Mouse (Mus musculus): ENCODE results near the gene Cd59b.
"Not testable (repeated sequence)": the region's sequence is repeated elsewhere in the genome, so short reads cannot be mapped to it uniquely, and the experiment has no call there.

The Cd59b gene

DNA sequence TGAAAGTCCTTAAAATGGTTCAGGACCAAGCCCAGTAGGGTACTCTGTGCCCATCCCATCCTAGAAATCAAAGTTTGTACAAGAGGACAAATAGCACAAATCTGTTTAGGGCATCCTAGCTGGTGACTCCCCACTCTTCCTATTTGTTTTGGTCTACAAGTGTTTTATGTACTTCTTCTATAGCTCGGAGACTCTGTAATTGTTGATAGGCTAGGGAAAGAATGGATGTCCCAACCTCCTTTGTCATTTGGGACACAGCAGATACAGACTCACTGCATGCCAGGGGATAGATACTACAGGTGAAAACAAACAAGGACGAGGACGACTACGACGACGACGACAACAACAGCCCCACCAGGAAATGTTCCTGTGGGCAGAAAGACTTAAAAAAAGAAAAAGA, 1.2 kb upstream of the Cd59b start, which contains the start of gene Gm10799:
Gene Gm10799, minus strand, starts transcription at position 101 of the 400 bp plus-strand sequence.
- not testable (repeated sequence) for DNase-seq

DNA sequence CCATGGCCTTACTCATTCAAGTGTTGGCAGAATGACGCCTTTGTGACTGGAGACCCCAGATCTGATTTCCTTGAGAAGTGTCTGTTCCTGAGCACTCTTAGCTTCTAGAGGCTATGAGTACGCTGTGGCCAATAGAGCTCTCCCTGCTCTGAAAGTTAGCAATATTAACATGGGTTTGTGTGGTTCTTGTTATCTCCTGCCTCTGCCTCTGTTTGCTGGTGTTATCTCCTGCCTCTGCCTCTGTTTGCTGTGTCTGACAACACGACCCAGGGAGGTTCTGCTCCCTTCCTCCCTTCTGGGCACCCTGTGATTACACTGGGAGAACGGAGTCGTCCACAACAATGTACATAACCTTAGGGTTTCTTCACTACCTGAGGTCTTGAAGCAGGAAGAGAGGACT, 8.6 kb downstream of the Cd59b start:
- not testable (repeated sequence) for DNase-seq

DNA sequence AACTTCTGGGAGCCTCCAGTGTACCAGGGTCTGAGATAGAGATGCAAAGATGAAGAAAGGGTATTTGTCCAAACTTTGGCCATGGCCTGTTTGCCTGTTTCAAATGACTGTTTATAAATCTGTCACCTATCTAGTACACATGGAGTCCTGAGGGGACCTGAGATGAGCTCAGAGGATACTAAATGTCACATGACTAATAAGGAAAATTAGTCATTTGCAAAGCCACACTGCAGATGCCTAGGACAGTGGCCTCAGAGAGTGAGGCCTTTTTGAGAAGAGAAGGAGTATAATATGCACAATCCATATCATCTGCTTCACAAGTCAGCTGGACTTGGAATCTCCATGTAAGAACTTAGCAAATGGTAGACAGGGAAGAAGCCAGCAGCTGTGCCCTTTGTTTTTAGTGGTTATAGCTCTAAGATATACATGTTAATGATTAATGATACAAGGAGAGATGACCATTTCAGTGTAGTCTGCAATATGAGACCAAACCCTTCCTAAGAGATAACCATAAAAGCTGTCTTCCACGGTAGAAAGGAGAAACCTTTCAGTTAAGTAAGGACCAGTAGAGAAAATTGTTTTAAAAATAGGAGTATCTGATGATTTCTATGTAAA, 11.9 kb downstream of the Cd59b start:
- DNase-seq: not testable (repeated sequence)

DNA sequence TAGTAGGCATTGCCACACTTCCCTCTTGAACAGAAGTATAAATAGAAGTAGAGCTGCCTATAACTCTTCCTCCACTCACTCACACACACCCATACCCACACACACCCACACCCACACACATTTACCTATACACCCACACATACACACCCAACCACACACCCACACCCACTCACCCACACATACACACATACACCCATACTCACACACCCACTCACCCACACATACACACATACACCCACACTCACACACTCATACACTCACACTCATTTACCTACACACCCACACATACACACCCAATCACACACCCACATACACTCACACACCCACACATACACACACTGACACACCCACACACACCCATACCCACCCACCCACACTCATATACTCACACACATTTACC, 12.8 kb downstream of the Cd59b start:
- no peak for DNase-seq

DNA sequence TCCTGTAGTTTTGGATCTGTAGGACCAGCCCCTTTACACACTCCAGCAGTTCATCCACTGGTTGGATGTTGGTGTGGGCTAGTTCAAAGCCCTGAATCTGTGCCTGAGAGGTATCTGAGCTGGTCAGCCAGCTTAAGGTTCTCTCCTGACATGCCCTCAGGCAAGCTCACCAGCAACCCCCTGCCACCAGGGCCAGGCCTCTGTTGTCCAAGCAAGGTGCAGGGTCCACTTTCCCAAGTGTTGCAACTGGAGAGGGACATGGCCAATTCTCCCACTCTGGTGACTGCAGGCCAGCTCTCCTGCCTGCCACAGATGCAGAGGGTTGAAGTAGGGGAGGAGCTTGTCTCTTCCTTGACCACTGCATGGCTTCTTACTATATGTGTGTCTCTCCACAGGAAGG, 14.4 kb downstream of the Cd59b start:
- not testable (repeated sequence) for DNase-seq

DNA sequence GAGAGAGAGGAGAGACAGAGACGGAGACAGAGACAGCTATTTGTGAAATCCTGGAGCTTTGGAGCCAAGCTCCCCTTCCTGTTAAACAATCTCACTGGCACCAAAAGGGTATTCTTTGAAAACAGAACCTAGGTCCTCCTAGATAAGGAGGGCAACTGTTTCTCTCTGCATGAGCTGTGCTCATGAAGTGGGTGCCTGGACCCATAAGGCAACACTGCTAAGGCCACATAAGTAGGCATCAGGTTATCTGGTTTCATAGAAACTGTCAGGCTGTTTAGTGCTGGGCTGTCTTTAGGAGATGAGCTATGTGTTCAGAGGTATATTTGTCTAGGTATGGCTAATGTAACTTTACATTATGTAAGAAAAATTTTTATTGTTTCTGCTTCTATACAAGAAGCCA, 17.9 kb downstream of the Cd59b start:
- DNase-seq: not testable (repeated sequence)

DNA sequence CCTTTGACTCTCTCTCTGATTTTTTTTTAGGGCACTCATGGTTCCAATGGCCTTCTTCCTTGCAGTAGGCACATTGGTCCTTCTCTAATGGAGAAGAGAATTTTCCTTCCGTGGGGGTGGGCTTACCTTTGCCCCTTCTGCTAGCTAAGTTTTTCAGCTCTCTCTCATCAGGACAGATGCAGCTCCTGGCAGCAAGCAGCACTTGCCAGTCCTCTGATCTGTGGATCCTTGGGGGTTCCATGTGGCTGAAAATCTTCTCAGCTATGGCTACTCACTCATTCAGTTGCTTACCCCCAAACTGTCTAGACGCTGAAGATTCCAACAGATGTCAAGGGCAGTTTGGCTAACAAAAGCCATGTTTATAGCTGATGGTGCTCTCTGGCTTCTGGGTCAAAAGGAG, 23.7 kb downstream of the Cd59b start:
- no peak for DNase-seq

DNA sequence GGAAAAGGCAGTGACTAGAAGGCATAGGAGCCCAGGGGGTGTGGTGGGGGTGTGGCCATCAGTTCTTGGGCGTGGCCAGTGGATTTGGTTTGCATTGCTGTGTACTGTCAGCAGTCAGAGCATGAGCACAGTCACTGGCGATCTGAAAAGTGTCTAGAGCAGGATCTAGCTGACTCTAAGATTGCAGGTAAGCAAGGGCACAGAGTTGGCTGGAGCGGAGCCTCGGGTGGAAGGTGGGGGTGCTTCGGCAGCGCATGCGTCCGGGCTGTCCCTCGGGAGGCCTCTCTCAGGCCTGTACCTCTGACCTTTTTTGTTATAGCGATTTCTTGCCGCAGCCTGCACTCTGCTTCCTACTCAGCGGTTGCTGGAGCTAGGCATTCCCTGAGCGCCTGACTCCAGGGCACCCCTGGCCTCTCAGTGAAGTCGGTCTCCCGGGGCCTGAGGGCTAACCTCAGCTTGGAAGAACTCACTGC, 26.1 kb downstream of the Cd59b start, which contains the start of gene Cd59a:
Gene Cd59a, plus strand, starts transcription at position 61 of the 473 bp plus-strand sequence.
- peak; percentile 19 for DNase-seq

DNA sequence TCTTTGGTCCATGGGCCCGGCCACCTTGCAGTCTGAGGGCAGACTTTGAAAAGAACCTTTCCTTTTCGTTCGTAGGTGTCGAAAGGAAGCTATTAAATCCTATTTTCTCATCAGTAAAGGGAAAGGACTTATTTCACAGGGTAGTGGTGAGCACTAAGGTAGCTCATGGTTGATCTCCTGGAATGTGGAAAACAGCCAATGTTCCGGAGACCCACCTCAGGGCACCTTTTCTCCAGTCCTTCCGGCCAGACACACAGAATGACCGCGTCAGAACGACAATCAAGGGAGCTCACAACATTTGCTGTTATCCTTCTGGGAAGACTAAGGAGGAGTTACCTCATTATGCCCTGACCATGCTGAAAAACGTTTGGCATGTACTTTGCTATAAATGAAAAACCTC, 26.6 kb downstream of the Cd59b start:
- no peak for DNase-seq

DNA sequence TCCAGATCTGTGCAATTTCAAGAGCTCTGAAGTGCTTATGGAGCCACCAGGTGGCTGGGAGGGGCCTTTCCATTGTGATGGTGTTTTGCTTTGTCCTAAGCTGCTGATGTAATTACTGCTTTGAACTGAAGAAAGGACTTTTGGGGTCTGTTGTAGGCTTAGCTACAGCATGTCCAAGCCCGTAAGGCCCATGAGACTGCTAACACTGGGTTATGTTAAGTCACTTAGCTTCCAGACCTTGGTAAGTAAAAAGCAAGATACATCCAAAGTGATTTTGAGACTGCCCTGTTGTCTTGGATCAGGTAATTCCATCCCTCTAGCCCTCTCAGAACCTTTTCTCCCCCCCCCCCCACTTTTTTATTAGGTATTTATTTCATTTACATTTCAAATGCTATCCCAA, 27.1 kb downstream of the Cd59b start:
- not testable (repeated sequence) for DNase-seq

DNA sequence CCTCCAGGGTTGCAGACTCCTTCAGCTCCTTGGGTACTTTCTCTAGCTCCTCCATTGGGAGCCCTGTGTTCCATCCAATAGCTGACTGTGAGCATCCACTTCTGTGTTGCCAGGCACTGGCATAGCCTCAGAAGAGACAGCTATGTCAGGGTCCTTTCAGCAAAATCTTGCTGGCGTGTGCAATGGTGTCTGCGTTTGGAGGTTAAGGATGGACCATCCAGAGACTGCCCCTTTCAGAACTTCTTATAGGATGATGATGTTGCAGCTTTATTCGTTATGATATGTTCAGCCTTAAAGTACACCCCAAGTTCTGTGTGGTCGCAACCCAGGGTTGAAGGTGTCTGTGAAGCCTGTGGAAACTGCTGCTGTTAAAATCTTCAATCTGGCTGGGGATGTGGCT, 27.7 kb downstream of the Cd59b start:
- DNase-seq: not testable (repeated sequence)

DNA sequence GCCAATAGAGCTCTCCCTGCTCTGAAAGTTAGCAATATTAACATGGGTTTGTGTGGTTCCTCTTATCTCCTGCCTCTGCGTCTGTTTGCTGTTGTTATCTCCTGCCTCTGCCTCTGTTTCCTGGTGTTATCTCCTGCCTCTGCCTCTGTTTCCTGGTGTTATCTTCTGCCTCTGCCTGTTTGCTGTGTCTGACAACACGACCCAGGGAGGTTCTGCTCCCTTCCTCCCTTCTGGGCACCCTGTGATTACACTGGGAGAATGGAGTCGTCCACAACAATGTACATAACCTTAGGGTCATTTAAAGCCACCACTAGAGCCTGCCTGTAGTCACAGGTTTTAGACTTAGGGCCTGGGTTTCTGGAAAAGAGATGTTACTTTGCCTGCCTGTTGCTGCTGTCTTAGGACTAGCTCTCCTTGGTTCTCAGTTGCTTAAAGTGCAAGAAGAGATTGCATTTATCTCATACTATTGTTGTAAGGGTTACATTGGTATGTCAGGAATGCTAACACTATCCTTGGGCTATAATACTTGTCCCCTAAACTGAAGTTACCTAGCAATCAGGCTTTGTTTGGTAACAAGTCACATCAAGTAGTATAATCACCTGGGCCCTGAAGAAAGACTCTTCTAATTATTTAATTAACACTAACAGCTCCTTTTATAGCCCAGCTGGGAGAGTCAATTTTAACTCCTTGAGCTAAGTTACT, 29.0 kb downstream of the Cd59b start:
- DNase-seq: no peak

DNA sequence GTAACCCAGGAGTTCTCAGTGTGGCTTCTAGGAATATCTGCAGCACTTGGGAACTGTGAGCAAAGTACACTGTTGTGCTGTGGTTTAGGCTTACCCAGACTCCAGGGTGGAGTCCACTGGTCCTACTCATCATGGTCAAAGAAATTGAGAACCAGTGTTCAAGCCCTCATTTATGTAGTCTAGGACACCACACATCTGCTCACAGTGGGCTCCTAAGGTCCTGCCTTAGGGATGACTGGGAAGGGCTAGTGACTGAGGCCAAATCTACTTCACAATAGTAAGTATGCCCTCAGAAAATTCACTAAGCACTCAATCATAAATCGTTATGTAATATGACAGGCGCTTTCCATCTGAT, 29.6 kb downstream of the Cd59b start:
- DNase-seq: no peak

DNA sequence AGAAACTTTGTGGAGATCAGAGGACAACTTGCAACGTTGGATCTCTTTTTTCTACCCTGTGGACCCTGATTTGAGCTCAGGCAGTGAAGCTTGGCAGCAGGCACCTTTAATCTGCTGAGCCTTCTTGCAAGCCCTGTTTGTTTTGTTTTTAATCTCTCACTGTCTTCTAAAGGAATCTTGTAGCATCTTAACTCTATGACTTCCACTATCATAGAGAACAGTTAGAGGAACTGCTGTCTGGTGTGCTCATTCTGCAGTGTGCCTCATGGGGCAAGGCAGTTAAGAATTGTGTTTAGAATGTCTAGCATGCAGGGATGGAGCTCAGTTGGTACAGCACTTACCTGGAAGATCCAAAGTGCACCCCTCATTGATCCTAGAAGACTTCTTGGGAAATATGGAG, 30.3 kb downstream of the Cd59b start:
- DNase-seq: no peak

DNA sequence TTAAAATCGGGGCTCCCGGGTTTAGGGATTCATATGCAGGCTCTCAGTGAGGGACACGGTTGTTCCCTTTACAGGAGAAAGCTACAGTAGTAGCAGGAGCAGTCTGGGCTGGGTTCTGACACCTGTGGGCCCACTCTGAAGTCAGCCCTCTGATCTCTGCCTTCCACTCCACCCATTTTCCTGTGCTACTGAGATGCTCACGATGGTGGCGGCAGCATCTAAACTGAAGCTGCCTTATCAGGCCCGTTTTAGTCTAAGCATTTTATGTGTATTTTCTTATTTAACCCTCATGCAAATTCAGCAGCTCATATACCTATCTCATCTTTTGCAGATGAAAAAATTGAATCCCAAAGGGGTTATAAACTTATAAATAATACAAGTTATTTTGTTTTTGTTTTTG, 35.2 kb downstream of the Cd59b start:
- DNase-seq: no peak

DNA sequence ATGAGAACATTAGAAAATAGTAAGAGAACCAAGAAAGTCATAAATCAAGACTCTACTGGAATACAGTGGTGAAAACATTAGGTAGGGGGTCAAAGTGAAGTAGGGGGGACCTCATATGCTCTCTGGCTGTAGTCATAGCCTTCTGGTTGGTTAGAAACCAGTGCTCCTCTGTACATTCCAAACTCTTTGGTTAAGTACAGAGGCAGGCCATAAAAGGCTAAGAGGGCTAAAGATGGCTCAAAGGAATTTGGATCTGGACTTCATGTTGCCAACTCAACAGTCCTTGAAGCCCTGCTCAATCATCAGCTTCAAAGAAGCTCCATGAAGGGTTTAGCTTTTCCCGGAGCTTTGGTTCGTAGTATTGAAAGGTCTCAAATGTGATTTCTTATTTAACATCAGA, 39.4 kb downstream of the Cd59b start:
- DNase-seq: not testable (repeated sequence)

DNA sequence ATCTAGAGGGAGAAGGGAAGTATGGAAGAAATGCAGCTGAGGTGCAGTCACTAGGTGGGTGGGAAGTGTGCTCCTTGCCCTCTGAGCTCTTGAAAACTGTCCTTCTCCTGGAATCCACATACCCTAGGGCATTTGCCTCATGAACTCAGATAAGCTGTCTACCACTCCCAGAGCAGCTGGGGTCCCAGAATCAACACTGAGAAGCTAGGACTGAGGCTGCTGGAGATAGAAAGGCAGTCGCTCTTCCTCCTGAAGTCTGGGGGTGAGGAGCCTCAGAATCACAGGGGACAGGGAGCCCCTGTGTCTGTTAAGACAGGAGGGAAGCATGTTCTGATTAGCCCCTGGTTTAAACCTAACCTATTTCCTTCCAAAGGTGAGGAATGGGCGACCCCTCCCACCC, 39.9 kb downstream of the Cd59b start:
- no peak for DNase-seq

DNA sequence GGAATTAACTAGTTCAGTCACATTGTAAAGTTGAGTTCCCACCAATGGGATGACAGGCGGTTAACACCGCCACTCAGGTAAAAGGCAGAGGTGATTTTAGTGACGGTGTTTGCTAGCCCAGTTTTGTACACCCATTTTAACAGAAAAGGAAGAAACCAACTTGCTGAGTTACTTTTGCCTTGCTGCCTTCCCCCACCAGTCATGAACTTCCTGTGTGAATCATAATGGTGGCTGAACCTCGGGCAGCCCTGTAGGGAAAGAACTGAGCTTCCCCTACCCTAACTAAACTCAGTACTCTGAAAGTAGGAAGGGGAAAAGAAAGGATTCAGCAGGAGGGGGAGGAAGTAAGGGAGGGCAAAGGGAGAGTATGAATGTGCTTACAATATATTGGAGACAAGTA, 40.4 kb downstream of the Cd59b start:
- no peak for DNase-seq

DNA sequence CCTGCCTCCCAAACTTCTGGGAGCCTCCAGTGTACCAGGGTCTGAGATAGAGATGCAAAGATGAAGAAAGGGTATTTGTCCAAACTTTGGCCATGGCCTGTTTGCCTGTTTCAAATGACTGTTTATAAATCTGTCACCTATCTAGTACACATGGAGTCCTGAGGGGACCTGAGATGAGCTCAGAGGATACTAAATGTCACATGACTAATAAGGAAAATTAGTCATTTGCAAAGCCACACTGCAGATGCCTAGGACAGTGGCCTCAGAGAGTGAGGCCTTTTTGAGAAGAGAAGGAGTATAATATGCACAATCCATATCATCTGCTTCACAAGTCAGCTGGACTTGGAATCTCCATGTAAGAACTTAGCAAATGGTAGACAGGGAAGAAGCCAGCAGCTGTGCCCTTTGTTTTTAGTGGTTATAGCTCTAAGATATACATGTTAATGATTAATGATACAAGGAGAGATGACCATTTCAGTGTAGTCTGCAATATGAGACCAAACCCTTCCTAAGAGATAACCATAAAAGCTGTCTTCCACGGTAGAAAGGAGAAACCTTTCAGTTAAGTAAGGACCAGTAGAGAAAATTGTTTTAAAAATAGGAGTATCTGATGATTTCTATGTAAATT, 41.6 kb downstream of the Cd59b start:
- not testable (repeated sequence) for DNase-seq

DNA sequence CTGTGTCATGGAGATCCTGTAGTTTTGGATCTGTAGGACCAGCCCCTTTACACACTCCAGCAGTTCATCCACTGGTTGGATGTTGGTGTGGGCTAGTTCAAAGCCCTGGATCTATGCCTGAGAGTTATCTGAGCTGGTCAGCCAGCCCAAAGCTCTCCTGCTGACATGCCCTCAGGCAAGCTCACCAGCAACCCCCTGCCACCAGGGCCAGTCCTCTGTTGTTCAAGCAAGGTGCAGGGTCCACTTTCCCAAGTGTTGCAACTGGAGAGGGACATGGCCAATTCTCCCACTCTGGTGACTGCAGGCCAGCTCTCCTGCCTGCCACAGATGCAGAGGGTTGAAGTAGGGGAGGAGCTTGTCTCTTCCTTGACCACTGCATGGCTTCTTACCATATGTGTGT, 43.9 kb downstream of the Cd59b start:
- not testable (repeated sequence) for DNase-seq

DNA sequence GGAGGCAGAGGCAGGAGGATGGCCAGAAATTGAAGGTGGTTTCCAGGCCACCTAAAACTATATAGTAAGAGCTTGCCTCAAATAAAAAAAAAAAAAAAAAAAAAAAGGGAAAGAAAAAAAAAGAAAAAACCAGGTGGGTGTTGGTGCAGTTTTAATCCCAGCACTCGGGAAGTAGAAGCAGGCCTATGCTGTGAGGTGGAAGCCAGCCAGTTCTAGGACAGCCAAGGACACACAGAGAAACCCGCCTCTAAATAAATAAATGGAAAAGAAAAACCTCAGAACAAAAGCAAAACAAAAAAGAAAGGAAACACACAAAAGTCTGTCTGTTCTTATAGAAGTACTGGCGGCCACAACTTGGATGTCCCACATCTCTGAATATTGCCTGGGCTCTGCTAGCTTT, 45.2 kb downstream of the Cd59b start:
- no peak for DNase-seq

DNA sequence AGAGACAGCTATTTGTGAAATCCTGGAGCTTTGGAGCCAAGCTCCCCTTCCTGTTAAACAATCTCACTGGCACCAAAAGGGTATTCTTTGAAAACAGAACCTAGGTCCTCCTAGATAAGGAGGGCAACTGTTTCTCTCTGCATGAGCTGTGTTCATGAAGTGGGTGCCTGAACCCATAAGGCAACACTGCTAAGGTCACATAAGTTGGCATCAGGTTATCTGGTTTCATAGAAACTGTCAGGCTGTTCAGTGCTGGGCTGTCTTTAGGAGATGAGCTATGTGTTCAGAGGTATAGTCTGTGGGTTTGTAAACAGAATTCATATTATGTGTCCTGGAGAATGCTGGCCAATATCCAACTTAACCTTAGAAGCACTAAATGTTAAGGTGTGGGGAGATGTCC, 47.5 kb downstream of the Cd59b start:
- not testable (repeated sequence) for DNase-seq

DNA sequence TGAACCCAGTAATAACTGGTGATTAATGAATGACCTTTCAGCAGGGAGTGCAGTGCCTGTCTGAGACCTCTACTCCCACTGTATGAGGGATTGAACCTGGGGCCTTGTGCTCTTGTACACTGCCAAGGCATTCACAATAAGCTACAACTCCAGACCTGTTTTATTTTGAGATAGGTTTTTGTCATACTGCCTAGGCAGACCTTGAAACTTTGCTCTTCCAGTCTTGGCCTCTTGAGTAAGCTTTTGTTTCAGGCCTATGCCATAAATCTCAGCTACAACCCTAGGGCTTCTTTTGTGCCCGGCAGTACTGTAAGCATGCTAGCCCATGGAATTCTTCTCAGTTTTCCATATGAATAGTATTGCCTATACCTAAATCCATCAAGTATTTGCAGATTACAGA, 49.4 kb downstream of the Cd59b start:
- no peak for DNase-seq

DNA sequence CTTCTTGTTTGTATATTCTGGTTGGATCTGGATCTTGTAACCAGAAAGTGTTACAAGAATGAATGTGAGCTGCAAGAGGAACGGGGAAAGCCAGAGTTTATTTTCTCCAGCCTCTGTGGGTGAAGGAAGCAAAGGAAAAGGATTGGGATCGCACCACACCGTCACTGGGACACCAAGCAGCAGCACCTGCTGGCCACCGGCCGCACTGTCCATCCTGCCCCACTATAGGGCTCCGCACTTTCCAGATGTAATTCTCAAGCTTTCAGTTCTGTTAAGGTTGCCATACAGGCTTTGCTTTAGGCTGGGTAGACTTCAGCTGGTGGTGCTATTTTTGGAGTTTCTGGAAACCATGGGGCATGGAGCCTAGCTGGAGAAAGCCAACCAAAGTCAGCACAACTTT, 50.7 kb downstream of the Cd59b start:
- DNase-seq: no peak

Measured in right cerebral cortex, postnatal 25 days (tissue).